Mouse (Mus musculus) colon, adult 2 months (tissue): ENCODE measurements around the gene Foxo4. TPM values are rescaled to one million over a fixed set of nuclear protein-coding genes. Genes with fewer than 3 reads are reported as not detected.

ENCODE experiments used
- polyA plus RNA-seq: library from polyadenylated mRNA; depleted of rRNA; stranded (reverse); fragments of >200 nt; gene quantifications from 2 replicates; pipeline ENCODE4 v1.2.3, GENCODE M21; 2012; rRNA removed

Foxo4 gene
- 36.6 and 48.0 TPM in 2 replicates for polyA plus RNA-seq

GRCm38 (mm10) chrX:101253952-101254729 lies at the start of gene Foxo4:
Foxo4 (plus strand) TSS chrX:101254528.

GRCm38 (mm10) chrX:101221834-101222795 lies 32.2 kb upstream of the Foxo4 start, which contains the start of gene Snx12:
Snx12 (minus strand) TSS chrX:101222563.

GRCm38 (mm10) chrX:101263892-101264291 lies 9.6 kb downstream of the Foxo4 start, which contains the start of gene Gm614:
Gm614 (minus strand) TSS chrX:101263992.

GRCm38 (mm10) chrX:101268025-101268754 lies 13.9 kb downstream of the Foxo4 start, which contains the start of gene Il2rg:
Il2rg (minus strand) TSS chrX:101268255.

GRCm38 (mm10) chrX:101268755-101269124 lies 14.4 kb downstream of the Foxo4 start, which contains the start of gene Gm20489:
Gm20489 (minus strand) TSS chrX:101269023.

GRCm38 (mm10) chrX:101273875-101274738 lies 19.8 kb downstream of the Foxo4 start, which contains the start of gene Med12:
Med12 (plus strand) TSS chrX:101274030.

GRCm38 (mm10) chrX:101299055-101299454 lies 44.7 kb downstream of the Foxo4 start, which contains the start of gene Nlgn3:
Nlgn3 (plus strand) TSS chrX:101299168.

Other genes with a start within 250 kb of the Foxo4 start
- not detected in 2 replicates for gene Tex11, start 194.9 kb upstream of the Foxo4 start, polyA plus RNA-seq
- gene Slc7a3, start 168.5 kb upstream of the Foxo4 start, polyA plus RNA-seq, result 0.56 and 1.5 TPM in 2 replicates
- 12.6 and 13.5 TPM in 2 replicates for gene Snx12, start 32.0 kb upstream of the Foxo4 start, polyA plus RNA-seq
- gene Gm614, start 9.5 kb downstream of the Foxo4 start, polyA plus RNA-seq, result not detected in 2 replicates
- 6.0 and 7.7 TPM in 2 replicates for gene Il2rg, start 13.7 kb downstream of the Foxo4 start, polyA plus RNA-seq
- not detected in 2 replicates for gene Gm20489, start 14.5 kb downstream of the Foxo4 start, polyA plus RNA-seq
- gene Med12, start 19.5 kb downstream of the Foxo4 start, polyA plus RNA-seq, result 127 and 135 TPM in 2 replicates
- gene Nlgn3, start 44.6 kb downstream of the Foxo4 start, polyA plus RNA-seq, result 0.37 and 0.51 TPM in 2 replicates
- 73.5 and 91.6 TPM in 2 replicates for gene Gjb1, start 121.8 kb downstream of the Foxo4 start, polyA plus RNA-seq
- gene Zmym3, start 166.3 kb downstream of the Foxo4 start, polyA plus RNA-seq, result 16.7 and 17.9 TPM in 2 replicates
- 53.8 and 58.2 TPM in 2 replicates for gene Nono, start 174.8 kb downstream of the Foxo4 start, polyA plus RNA-seq
- gene Itgb1bp2, start 194.6 kb downstream of the Foxo4 start, polyA plus RNA-seq, result 0.51 and 0.76 TPM in 2 replicates